Mouse (Mus musculus): Measurements from ENCODE around the gene Ten1.
A peak's percentile ranks its signal among the peaks of the same experiment; 100 is the strongest.

DNA sequence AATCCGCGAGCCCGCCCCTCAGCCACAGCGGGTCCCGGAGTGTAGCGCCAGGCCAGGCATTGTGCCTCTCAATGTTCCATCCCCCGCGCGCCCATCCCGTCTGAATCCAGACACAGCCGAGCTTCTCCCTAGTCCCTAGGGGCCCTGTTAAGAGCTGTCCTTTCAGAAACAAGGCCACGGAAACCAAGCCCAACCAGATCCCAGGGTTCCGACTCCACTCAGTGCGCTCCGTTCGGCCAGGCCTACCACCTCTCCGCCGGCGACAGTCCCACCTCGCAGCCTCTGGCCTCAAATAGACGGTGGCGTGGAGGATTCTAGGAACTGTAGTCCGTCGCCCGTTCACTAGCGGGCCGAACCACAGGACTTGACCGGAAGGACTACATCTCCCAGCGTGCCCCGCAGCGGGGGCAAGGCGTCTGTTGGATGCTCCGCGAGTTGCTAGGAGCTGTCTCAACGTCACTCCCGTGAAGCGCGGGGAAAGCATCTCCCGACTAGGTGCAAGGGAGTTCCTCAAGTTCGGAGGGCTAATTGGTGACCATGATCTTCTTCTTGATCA lies 30.7 kb upstream of the Ten1 start, which contains the start of gene Fbf1:
- 0 out of 2 replicates have a peak, but pooled peaks have one; percentile 23 for TF ChIP-seq CTCF (IDR thresholded peaks at IDR 0.05; ENCODE audit: borderline replicate concordance, control insufficient read depth, extremely low read depth, insufficient read depth, low read length, poor library complexity)
- TF ChIP-seq POLR2A (IDR thresholded peaks at IDR 0.05; ENCODE audit: control insufficient read depth, extremely low read depth, insufficient read depth, low read length, poor library complexity): no peak; the same call in 1 of the 2 replicates
